Mouse (Mus musculus) CH12.LX (cell line): ENCODE results near the gene Cks2. TPM values are rescaled to one million over a fixed set of nuclear protein-coding genes. Genes with fewer than 3 reads are reported as not detected.

Source experiments
- DNase-seq: peaks from one replicate; pipeline ENCODE4 v3.0.0-alpha.2; 2013; ENCODE audit errors: extremely low read depth
- H3K27ac ChIP-seq: 2 replicates; pipeline ENCODE4 v1.5.1; 2012; ENCODE audit warnings: low read depth, mild to moderate bottlenecking, control low read depth, moderate library complexity; ENCODE audit not compliant: insufficient read depth
- H3K27me3 ChIP-seq: replicated peaks from 2 replicates; pipeline ENCODE3; 2012; ENCODE audit warnings: inconsistent platforms
- H3K36me3 ChIP-seq, 2 experiments: replicated peaks in 1 of 2; 2 replicates each; pipeline versions ENCODE3 to v1.6.1; 2012; ENCODE audit warnings: inconsistent platforms in 1 of 2, low read length in 1 of 2, mild to moderate bottlenecking in 1 of 2, mixed read lengths in 1 of 2, moderate library complexity in 1 of 2; ENCODE audit not compliant: control insufficient read depth in 1 of 2, insufficient read depth in 1 of 2
- H3K4me1 ChIP-seq, 2 experiments: 2 replicates each; pipeline ENCODE4 v1.6.1; 2012; ENCODE audit warnings: inconsistent platforms in 1 of 2, moderate library complexity in 1 of 2; ENCODE audit not compliant: insufficient read depth in 2 of 2, control insufficient read depth in 1 of 2
- H3K4me2 ChIP-seq: 2 replicates; pipeline ENCODE4 v1.6.1; 2012; ENCODE audit warnings: low read depth, mild to moderate bottlenecking, control low read depth; ENCODE audit not compliant: poor library complexity, insufficient read depth, severe bottlenecking
- H3K4me3 ChIP-seq, 3 experiments: fragments of 150-350 bp in 1 of 3; sonication (generic) in 1 of 3; replicated peaks in 1 of 3; 2 replicates each; pipeline versions ENCODE3 to v1.5.1; 2011 to 2012; ENCODE audit warnings: low read depth in 2 of 3, low read length in 2 of 3, mild to moderate bottlenecking in 2 of 3, moderate library complexity in 2 of 3, control low read depth in 1 of 3, improper control_type of control experiment in 1 of 3, inconsistent platforms in 1 of 3, mixed read lengths in 1 of 3; ENCODE audit not compliant: poor library complexity in 1 of 3
- H3K79me2 ChIP-seq: replicated peaks from 2 replicates; pipeline ENCODE4 v1.6.1; 2012; ENCODE audit warnings: mild to moderate bottlenecking, moderate library complexity; ENCODE audit not compliant: control insufficient read depth, poor library complexity, insufficient read depth, severe bottlenecking; ENCODE audit errors: extremely low read depth
- H3K9ac ChIP-seq: 2 replicates; pipeline ENCODE4 v1.6.1; 2012; ENCODE audit warnings: low read depth, mild to moderate bottlenecking, control low read depth, moderate library complexity; ENCODE audit not compliant: insufficient read depth
- H3K9me3 ChIP-seq: replicated peaks from 2 replicates; pipeline ENCODE3; 2012; ENCODE audit warnings: low read length, inconsistent platforms, mixed read lengths
- CHD1 ChIP-seq: IDR thresholded peaks from 2 replicates; pipeline ENCODE4 v1.6.1; 2012; ENCODE audit warnings: low read depth, low read length, improper control_type of control experiment, inconsistent platforms
- E2F4 ChIP-seq: IDR thresholded peaks from 2 replicates; pipeline ENCODE4 v1.6.1; 2011; ENCODE audit warnings: low read depth, low read length, improper control_type of control experiment; ENCODE audit not compliant: insufficient replicate concordance
- ELF1 ChIP-seq: IDR thresholded peaks from 2 replicates; pipeline ENCODE4 v1.6.1; 2014; ENCODE audit warnings: low read depth, mild to moderate bottlenecking, inconsistent platforms, low read length, improper control_type of control experiment
- EP300 ChIP-seq: IDR thresholded peaks from 2 replicates; pipeline ENCODE4 v1.6.1; 2011; ENCODE audit warnings: low read length, improper control_type of control experiment
- HCFC1 ChIP-seq: IDR thresholded peaks from 2 replicates; pipeline ENCODE4 v1.6.1; 2012; ENCODE audit warnings: low read depth, mild to moderate bottlenecking, inconsistent platforms, low read length, improper control_type of control experiment
- IRF4 ChIP-seq: IDR thresholded peaks from 2 replicates; pipeline ENCODE4 v1.6.1; 2014; ENCODE audit warnings: low read depth, mild to moderate bottlenecking, inconsistent platforms, low read length, improper control_type of control experiment
- JUND ChIP-seq: conservative IDR thresholded peaks from 2 replicates; pipeline ENCODE4 v1.6.1; 2011; ENCODE audit warnings: low read depth, low read length, improper control_type of control experiment
- MAX ChIP-seq: IDR thresholded peaks from 2 replicates; pipeline ENCODE4 v1.6.1; 2011; ENCODE audit warnings: low read length, improper control_type of control experiment
- NELFE ChIP-seq: IDR thresholded peaks from 2 replicates; pipeline ENCODE4 v1.6.1; 2011; ENCODE audit warnings: low read depth, low read length, improper control_type of control experiment
- NRF1 ChIP-seq: IDR thresholded peaks from 2 replicates; pipeline ENCODE4 v1.6.1; 2014; ENCODE audit warnings: low read depth, mild to moderate bottlenecking, inconsistent platforms, low read length, improper control_type of control experiment, moderate library complexity
- RAD21 ChIP-seq: IDR thresholded peaks from 2 replicates; pipeline ENCODE4 v1.6.1; 2011; ENCODE audit warnings: low read depth, mild to moderate bottlenecking, low read length, improper control_type of control experiment, moderate library complexity
- SIN3A ChIP-seq: IDR thresholded peaks from 2 replicates; pipeline ENCODE4 v1.6.1; 2012; ENCODE audit warnings: low read length, improper control_type of control experiment, inconsistent platforms
- TBP ChIP-seq: conservative IDR thresholded peaks from 2 replicates; pipeline ENCODE4 v1.6.1; 2011; ENCODE audit warnings: low read depth, low read length, improper control_type of control experiment
- UBTF ChIP-seq: IDR thresholded peaks from 2 replicates; pipeline ENCODE4 v1.6.1; 2012; ENCODE audit warnings: low read depth, mild to moderate bottlenecking, inconsistent platforms, low read length, improper control_type of control experiment, moderate library complexity
- USF1 ChIP-seq: IDR thresholded peaks from 2 replicates; pipeline ENCODE4 v1.6.1; 2014; ENCODE audit warnings: low read depth, mild to moderate bottlenecking, inconsistent platforms, low read length, improper control_type of control experiment
- USF2 ChIP-seq: conservative IDR thresholded peaks from 2 replicates; pipeline ENCODE4 v1.6.1; 2011; ENCODE audit warnings: low read depth, low read length, improper control_type of control experiment
- ZKSCAN1 ChIP-seq: IDR thresholded peaks from 2 replicates; pipeline ENCODE4 v1.6.1; 2012; ENCODE audit warnings: low read depth, inconsistent platforms, low read length, improper control_type of control experiment, borderline replicate concordance
- ZMIZ1 ChIP-seq: IDR thresholded peaks from 2 replicates; pipeline ENCODE4 v1.6.1; 2012; ENCODE audit warnings: low read depth, mild to moderate bottlenecking, inconsistent platforms, low read length, improper control_type of control experiment
- ZNF384 ChIP-seq: IDR thresholded peaks from 2 replicates; pipeline ENCODE4 v1.6.1; 2012; ENCODE audit warnings: low read depth, low read length, improper control_type of control experiment, inconsistent platforms
- dilution Hi-C: fragments of 300-500 bp; cut with MboI; formaldehyde crosslinking; loops from 2 replicates; pipeline ENCODE4 v1.14.3; 2020; ENCODE audit warnings: low sequenced_read_pairs; ENCODE audit not compliant: extremely low pct_unique_long_range_greater_than_20kb, extremely low pct_ligation_motif_present
- in situ Hi-C: fragments of 300-500 bp; cut with MboI; formaldehyde crosslinking; loops from 3 replicates; pipeline ENCODE4 v1.14.3; 2019; ENCODE audit warnings: low sequenced_read_pairs, low pct_ligation_motif_present, low pct_unique_long_range_greater_than_20kb, mixed read lengths
- polyA plus RNA-seq: library from polyadenylated mRNA; unstranded; fragments of >175 nt; gene quantifications from 2 replicates; pipeline ENCODE4 v1.2.1, GENCODE M21; 2012; ENCODE audit warnings: low read depth; ENCODE audit not compliant: insufficient read length
- total RNA-seq, 2 experiments: library from RNA; depleted of rRNA; stranded (reverse); fragments of 300-350 nt in 1 of 2; fragments of >200 nt in 1 of 2; gene quantifications; 2 replicates each; pipeline ENCODE4 v1.2.3; 2012 to 2014

Gene Cks2
- total and polyA plus RNA-seq, 3 experiments = 142 to 465 (median 143) TPM

GRCm38 (mm10) chr13:51611500-51611899 is 33.5 kb upstream of the Cks2 start:
- TF ChIP-seq USF1 = no peak
- no peak for TF ChIP-seq NELFE
- no peak for TF ChIP-seq RAD21
- TF ChIP-seq USF2 = no peak
- no peak for TF ChIP-seq MAX
- no peak for TF ChIP-seq ZMIZ1
- TF ChIP-seq UBTF = no peak
- no peak for TF ChIP-seq CHD1
- TF ChIP-seq ZNF384 = no peak
- no peak for TF ChIP-seq TBP
- no peak for TF ChIP-seq IRF4
- no peak for TF ChIP-seq HCFC1
- no peak for TF ChIP-seq ELF1
- TF ChIP-seq NRF1 = no peak
- TF ChIP-seq SIN3A = no peak
- no peak for TF ChIP-seq E2F4
- TF ChIP-seq EP300 = no peak
- Histone ChIP-seq H3K4me1 (peaks cover 3 to 12% of the 10 kb centered on the region in 2 experiments; a peak in 2 of 4 replicates), H3K36me3 (no peaks in the 10 kb centered on the region), H3K9me3 (no peaks in the 10 kb centered on the region), H3K79me2 (no peaks in the 10 kb centered on the region), H3K27ac (no peak overlapping the region), H3K4me2 (no peak overlapping the region), H3K4me3 (no peak overlapping the region), H3K27me3 (no peaks in the 10 kb centered on the region), H3K9ac (no peak overlapping the region)
- in situ Hi-C loops (loop anchor here (25.0 kb wide), 2 partner anchors 149 to 424 kb away; no protein-coding TSS in a partner anchor), dilution Hi-C loops (no loop called here)
- no peak for DNase-seq

GRCm38 (mm10) chr13:51615815-51616214 is 29.2 kb upstream of the Cks2 start:
- dilution Hi-C loops (no loop called here), in situ Hi-C loops (loop anchor here (25.0 kb wide), 2 partner anchors 154 to 429 kb away; no protein-coding TSS in a partner anchor)
- no peak for DNase-seq
- H3K4me1 ChIP-seq = peaks cover 3 to 18% of the 10 kb centered on the region in 2 experiments; a peak in 2 of 4 replicates
- no peak overlapping the region for H3K4me3 ChIP-seq
- H3K9ac ChIP-seq = no peak overlapping the region
- no peaks in the 10 kb centered on the region for H3K27me3 ChIP-seq
- no peak overlapping the region for H3K4me2 ChIP-seq
- no peaks in the 10 kb centered on the region for H3K9me3 ChIP-seq
- H3K27ac ChIP-seq = no peak overlapping the region
- H3K36me3 ChIP-seq = no peaks in the 10 kb centered on the region
- no peak for TF ChIP-seq NELFE
- TF ChIP-seq ZKSCAN1 = no peak
- no peak for TF ChIP-seq JUND
- no peaks in the 10 kb centered on the region for H3K79me2 ChIP-seq
